Mouse (Mus musculus): ENCODE results near the gene Cacnb2. TPM values are rescaled to one million over a fixed set of nuclear protein-coding genes. Genes with fewer than 3 reads are reported as not detected.

Gene Cacnb2
- polyA plus RNA-seq, 1 experiment from 2014 or later = 0.11 TPM

- no peaks in the 10 kb centered on the region for H3K27me3 ChIP-seq (ENCODE audit: insufficient read depth, low read length)
- H3K4me2 ChIP-seq (ENCODE audit: low read depth, low read length) = no peak overlapping the region
- no peak overlapping the region for H3K27ac ChIP-seq (ENCODE audit: low read depth)
- H3K9me3 ChIP-seq (ENCODE audit: low read length) = no peaks in the 10 kb centered on the region
- H3K4me1 ChIP-seq (ENCODE audit: insufficient read depth) = no peaks in the 10 kb centered on the region
- ATAC-seq (no peak), DNase-seq (no peak)
- WGBS (ENCODE audit: insufficient replicate concordance) = 50% methylated on average over 1 of the region's 1 CpGs
- no peak overlapping the region for H3K4me3 ChIP-seq (ENCODE audit: low read depth, low read length)
- H3K36me3 ChIP-seq (replicated peaks; ENCODE audit: insufficient read depth, low read length) = no peaks in the 10 kb centered on the region
- TF ChIP-seq EP300 (IDR thresholded peaks at IDR 0.05; ENCODE audit: low read depth) (no peak), CTCF (IDR thresholded peaks at IDR 0.05; ENCODE audit: low read depth) (no peak)
- H3K9ac ChIP-seq (replicated peaks) = no peak overlapping the region
These were observed 215.8 kb downstream of the Cacnb2 start for GRCm38 (mm10) chr2:14818651-14819050.

GRCm38 (mm10) chr2:14820946-14821345, 218.1 kb downstream of the Cacnb2 start:
- ATAC-seq (no peak), DNase-seq (no peak)
- no peak overlapping the region for H3K9ac ChIP-seq (replicated peaks)
- no peaks in the 10 kb centered on the region for H3K36me3 ChIP-seq (replicated peaks; ENCODE audit: insufficient read depth, low read length)
- H3K27me3 ChIP-seq (ENCODE audit: insufficient read depth, low read length) = no peaks in the 10 kb centered on the region
- H3K4me3 ChIP-seq (ENCODE audit: low read depth, low read length) = no peak overlapping the region
- no peaks in the 10 kb centered on the region for H3K4me1 ChIP-seq (ENCODE audit: insufficient read depth)
- H3K9me3 ChIP-seq (ENCODE audit: low read length) = no peaks in the 10 kb centered on the region
- 71% methylated on average over 2 of the region's 2 CpGs for WGBS (ENCODE audit: insufficient replicate concordance)
- H3K27ac ChIP-seq (ENCODE audit: low read depth) = no peak overlapping the region
- no peak for TF ChIP-seq EP300 (IDR thresholded peaks at IDR 0.05; ENCODE audit: low read depth)
- no peak overlapping the region for H3K4me2 ChIP-seq (ENCODE audit: low read depth, low read length)

- Histone ChIP-seq H3K4me3 (ENCODE audit: low read depth, low read length) (no peak overlapping the region), H3K36me3 (replicated peaks; ENCODE audit: insufficient read depth, low read length) (no peaks in the 10 kb centered on the region), H3K9ac (replicated peaks) (no peak overlapping the region), H3K4me1 (ENCODE audit: insufficient read depth) (no peaks in the 10 kb centered on the region), H3K4me2 (ENCODE audit: low read depth, low read length) (no peak overlapping the region), H3K9me3 (ENCODE audit: low read length) (no peaks in the 10 kb centered on the region), H3K27ac (ENCODE audit: low read depth) (no peak overlapping the region), H3K27me3 (ENCODE audit: insufficient read depth, low read length) (no peaks in the 10 kb centered on the region)
- DNase-seq (no peak), ATAC-seq (no peak)
- TF ChIP-seq CTCF (IDR thresholded peaks at IDR 0.05; ENCODE audit: low read depth) = no peak
- no peak for TF ChIP-seq EP300 (IDR thresholded peaks at IDR 0.05; ENCODE audit: low read depth)
These were observed 220.2 kb downstream of the Cacnb2 start for GRCm38 (mm10) chr2:14823105-14823504.

GRCm38 (mm10) chr2:14823816-14824348, 221.0 kb downstream of the Cacnb2 start:
- Histone ChIP-seq H3K27me3 (ENCODE audit: insufficient read depth, low read length) (no peaks in the 10 kb centered on the region), H3K4me2 (ENCODE audit: low read depth, low read length) (no peak overlapping the region), H3K4me3 (ENCODE audit: low read depth, low read length) (no peak overlapping the region), H3K4me1 (ENCODE audit: insufficient read depth) (no peaks in the 10 kb centered on the region), H3K9ac (replicated peaks) (no peak overlapping the region), H3K9me3 (ENCODE audit: low read length) (no peaks in the 10 kb centered on the region), H3K27ac (ENCODE audit: low read depth) (no peak overlapping the region), H3K36me3 (replicated peaks; ENCODE audit: insufficient read depth, low read length) (no peaks in the 10 kb centered on the region)
- no peak for ATAC-seq
- 66% methylated on average over 11 of the region's 11 CpGs for WGBS (ENCODE audit: insufficient replicate concordance)
- DNase-seq = no peak
- no peak for TF ChIP-seq EP300 (IDR thresholded peaks at IDR 0.05; ENCODE audit: low read depth)
- TF ChIP-seq CTCF (IDR thresholded peaks at IDR 0.05; ENCODE audit: low read depth) = no peak

GRCm38 (mm10) chr2:14825146-14825545, 222.3 kb downstream of the Cacnb2 start:
- H3K9ac ChIP-seq (replicated peaks) = no peak overlapping the region
- no peak for TF ChIP-seq CTCF (IDR thresholded peaks at IDR 0.05; ENCODE audit: low read depth)
- no peak for TF ChIP-seq EP300 (IDR thresholded peaks at IDR 0.05; ENCODE audit: low read depth)
- no peaks in the 10 kb centered on the region for H3K36me3 ChIP-seq (replicated peaks; ENCODE audit: insufficient read depth, low read length)
- H3K4me1 ChIP-seq (ENCODE audit: insufficient read depth) = no peaks in the 10 kb centered on the region
- H3K27me3 ChIP-seq (ENCODE audit: insufficient read depth, low read length) = no peaks in the 10 kb centered on the region
- 75% methylated on average over 4 of the region's 4 CpGs for WGBS (ENCODE audit: insufficient replicate concordance)
- H3K4me2 ChIP-seq (ENCODE audit: low read depth, low read length) = no peak overlapping the region
- no peaks in the 10 kb centered on the region for H3K9me3 ChIP-seq (ENCODE audit: low read length)
- no peak overlapping the region for H3K4me3 ChIP-seq (ENCODE audit: low read depth, low read length)
- H3K27ac ChIP-seq (ENCODE audit: low read depth) = no peak overlapping the region
- ATAC-seq = no peak
- DNase-seq = no peak

- Histone ChIP-seq H3K4me3 (ENCODE audit: low read depth, low read length) (no peak overlapping the region), H3K9ac (replicated peaks) (no peak overlapping the region), H3K9me3 (ENCODE audit: low read length) (no peaks in the 10 kb centered on the region), H3K4me1 (ENCODE audit: insufficient read depth) (no peaks in the 10 kb centered on the region), H3K4me2 (ENCODE audit: low read depth, low read length) (no peak overlapping the region), H3K36me3 (replicated peaks; ENCODE audit: insufficient read depth, low read length) (no peaks in the 10 kb centered on the region), H3K27ac (ENCODE audit: low read depth) (no peak overlapping the region), H3K27me3 (ENCODE audit: insufficient read depth, low read length) (no peaks in the 10 kb centered on the region)
- WGBS (ENCODE audit: insufficient replicate concordance) = 55% methylated on average over 3 of the region's 3 CpGs
- ATAC-seq = no peak
- TF ChIP-seq CTCF (IDR thresholded peaks at IDR 0.05; ENCODE audit: low read depth) = no peak
- no peak for TF ChIP-seq EP300 (IDR thresholded peaks at IDR 0.05; ENCODE audit: low read depth)
- no peak for DNase-seq
These were observed 226.6 kb downstream of the Cacnb2 start for GRCm38 (mm10) chr2:14829451-14829850.

- Histone ChIP-seq H3K9ac (replicated peaks) (no peak overlapping the region), H3K9me3 (ENCODE audit: low read length) (no peaks in the 10 kb centered on the region), H3K4me3 (ENCODE audit: low read depth, low read length) (no peak overlapping the region), H3K27me3 (ENCODE audit: insufficient read depth, low read length) (no peaks in the 10 kb centered on the region), H3K36me3 (replicated peaks; ENCODE audit: insufficient read depth, low read length) (no peaks in the 10 kb centered on the region), H3K4me1 (ENCODE audit: insufficient read depth) (no peaks in the 10 kb centered on the region), H3K27ac (ENCODE audit: low read depth) (no peak overlapping the region), H3K4me2 (ENCODE audit: low read depth, low read length) (no peak overlapping the region)
- no peak for TF ChIP-seq EP300 (IDR thresholded peaks at IDR 0.05; ENCODE audit: low read depth)
- TF ChIP-seq CTCF (IDR thresholded peaks at IDR 0.05; ENCODE audit: low read depth) = no peak
- DNase-seq (no peak), ATAC-seq (no peak)
- 68% methylated on average over 2 of the region's 2 CpGs for WGBS (ENCODE audit: insufficient replicate concordance)
These were observed 228.4 kb downstream of the Cacnb2 start for GRCm38 (mm10) chr2:14831308-14831707.

Measured in liver, postnatal 0 days (tissue).